Mouse (Mus musculus): ENCODE data around the gene Myl6.

DNA sequence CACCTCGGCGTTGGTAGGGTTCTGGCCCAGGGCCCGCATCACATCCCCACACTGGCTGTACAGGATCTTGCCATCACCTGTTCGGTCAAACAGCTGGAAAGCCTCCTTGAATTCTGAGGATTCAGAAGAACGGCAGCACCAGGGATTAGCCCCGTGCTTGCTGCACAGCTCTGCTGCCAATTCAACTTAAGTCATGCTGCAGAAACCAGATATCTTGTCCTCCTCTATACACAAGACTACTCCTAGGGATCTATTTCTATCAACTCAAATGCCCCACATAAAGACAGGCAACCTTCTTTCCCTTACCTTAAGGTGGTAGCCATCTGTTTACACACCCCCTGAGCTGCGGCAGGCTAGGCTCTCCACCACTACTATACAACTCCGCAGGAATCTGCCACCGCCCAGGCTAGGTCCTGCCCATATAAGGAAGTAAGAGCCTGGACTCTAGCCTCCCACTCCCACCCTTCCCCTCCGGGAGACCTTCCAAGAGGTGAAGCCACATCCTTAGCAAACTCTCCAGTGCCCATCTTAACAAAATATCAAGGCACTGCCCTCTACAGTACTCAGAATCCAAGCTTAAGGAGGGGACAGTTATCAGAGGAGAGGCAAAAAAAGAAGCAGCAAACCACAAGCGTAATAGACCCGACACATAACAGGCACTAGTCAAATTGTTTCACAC is 1.2 kb downstream of the Myl6 start:
- TF ChIP-seq POLR2A (IDR thresholded peaks at IDR 0.05; ENCODE audit: borderline replicate concordance, control insufficient read depth, low read depth, low read length) (no peak), CTCF (IDR thresholded peaks at IDR 0.05; ENCODE audit: control insufficient read depth, insufficient read depth, low read length) (no peak)

Measured in bone marrow, adult 2 months (tissue).